Mouse (Mus musculus) neural tube, embryonic 12.5 days (tissue): ENCODE measurements around the gene Olfr1532-ps1. TPM values are rescaled to one million over a fixed set of nuclear protein-coding genes. Genes with fewer than 3 reads are reported as not detected.
"Not testable (repeated sequence)": the region's sequence is repeated elsewhere in the genome, so short reads cannot be mapped to it uniquely, and the experiment has no call there.

ENCODE experiments used
- ATAC-seq: fragments of 200-750 bp; cut with Nextera tagmentation; 2 replicates; pipeline ENCODE4 v1.8.0; 2017; ENCODE audit warnings: low read depth, mild to moderate bottlenecking, moderate TSS enrichment, moderate library complexity; ENCODE audit not compliant: low FRiP score
- H3K27ac ChIP-seq: fragments of 300-500 bp; sonication (generic); 2 replicates; pipeline ENCODE4 v1.5.1; 2016
- H3K27me3 ChIP-seq: fragments of 300-500 bp; sonication (generic); replicated peaks from 2 replicates; pipeline ENCODE4 v1.6.1; 2016; ENCODE audit warnings: mild to moderate bottlenecking
- H3K36me3 ChIP-seq: fragments of 300-500 bp; sonication (generic); 2 replicates; pipeline ENCODE4 v1.6.1; 2016; ENCODE audit warnings: mild to moderate bottlenecking
- H3K4me1 ChIP-seq: fragments of 300-500 bp; sonication (generic); 2 replicates; pipeline ENCODE4 v1.6.1; 2016
- H3K4me2 ChIP-seq: fragments of 300-500 bp; sonication (generic); replicated peaks from 2 replicates; pipeline ENCODE4 v1.6.1; 2016; ENCODE audit warnings: mild to moderate bottlenecking
- H3K4me3 ChIP-seq: fragments of 300-500 bp; sonication (generic); 2 replicates; pipeline ENCODE4 v1.5.1; 2016
- H3K9ac ChIP-seq: fragments of 300-500 bp; sonication (generic); 2 replicates; pipeline ENCODE4 v1.6.1; 2016; ENCODE audit warnings: mild to moderate bottlenecking
- H3K9me3 ChIP-seq: fragments of 300-500 bp; sonication (generic); 2 replicates; pipeline ENCODE4 v1.6.1; 2016; ENCODE audit warnings: mild to moderate bottlenecking
- WGBS: fragments of 180-500 bp; shearing (Covaris S2); methylation state at CpG from one replicate; pipeline ENCODE4 v1.1.7; 2016; 5-methylcytosine and 5-hydroxymethylcytosine counted together
- polyA plus RNA-seq: library from polyadenylated mRNA; unstranded; fragments of >200 nt; fragmentation: Nextera tagmentation; extraction: Ambion mirVana; gene quantifications from 2 replicates; pipeline ENCODE4 v1.2.1, GENCODE M21; 2016

Olfr1532-ps1 gene
- not detected in 2 replicates for polyA plus RNA-seq

DNA sequence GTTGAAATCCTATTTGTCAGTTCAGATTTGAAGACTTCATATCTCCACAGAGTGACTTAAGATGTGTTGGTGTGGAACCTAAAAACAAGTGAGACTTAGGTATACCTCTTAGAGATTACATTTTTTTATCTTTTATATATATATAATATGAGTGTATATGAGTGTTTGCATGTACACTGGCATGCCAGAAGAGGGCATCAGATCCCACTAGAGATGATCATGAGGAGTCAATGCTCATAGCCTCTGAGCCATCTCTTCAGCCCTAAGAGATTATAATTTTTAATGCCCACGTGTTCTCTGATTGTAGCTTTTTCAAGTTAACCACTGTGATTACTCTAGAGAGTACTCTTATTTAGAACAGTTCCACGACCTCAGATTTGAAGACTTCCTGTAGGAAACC, at the start of gene Olfr1532-ps1:
Gene Olfr1532-ps1, plus strand, starts transcription at position 326 of the 400 bp plus-strand sequence.
- Histone ChIP-seq H3K4me3 (no peak within 1 kb of the TSS), H3K4me2 (no peak within 1 kb of the TSS), H3K36me3 (no peaks in the 10 kb centered on the region), H3K27ac (no peak within 1 kb of the TSS), H3K9ac (no peak within 1 kb of the TSS), H3K27me3 (no peaks in the 10 kb centered on the region), H3K9me3 (no peaks in the 10 kb centered on the region), H3K4me1 (no peaks in the 10 kb centered on the region)
- whole genome bisulfite sequencing, result 78% methylated on average over 2 of the region's 2 CpGs
- ATAC-seq, result no peak

DNA sequence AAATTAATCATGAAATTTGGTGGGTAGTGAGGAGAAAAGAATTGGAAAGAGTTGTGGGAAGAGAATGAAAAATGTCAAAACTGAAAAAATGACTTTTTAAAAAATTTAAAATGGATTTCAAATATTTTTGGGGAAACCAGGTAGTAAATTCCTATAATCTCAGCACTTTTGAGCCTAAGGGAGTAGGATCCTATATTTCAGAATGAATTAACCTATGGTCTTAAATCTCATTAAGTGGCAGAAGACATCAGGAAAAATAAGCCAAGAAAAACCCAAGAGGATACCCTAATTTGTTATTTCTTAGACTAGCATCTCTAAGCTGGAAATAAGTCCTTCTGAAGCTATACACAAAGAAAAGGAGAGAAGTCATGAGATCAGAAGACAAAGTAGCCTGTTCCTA, 44.9 kb upstream of the Olfr1532-ps1 start, which contains the start of gene Olfr704:
Gene Olfr704, plus strand, starts transcription at position 301 of the 400 bp plus-strand sequence.
- no peak within 1 kb of the TSS for H3K4me3 ChIP-seq
- H3K4me1 ChIP-seq, result no peaks in the 10 kb centered on the region
- no peak for ATAC-seq
- H3K27ac ChIP-seq, result no peak within 1 kb of the TSS
- H3K9ac ChIP-seq, result no peak within 1 kb of the TSS
- no peaks in the 10 kb centered on the region for H3K9me3 ChIP-seq
- H3K4me2 ChIP-seq, result no peak within 1 kb of the TSS
- H3K27me3 ChIP-seq, result no peaks in the 10 kb centered on the region
- no peaks in the 10 kb centered on the region for H3K36me3 ChIP-seq

GRCm38 (mm10) chr7:106876791-106877190, 31.0 kb upstream of the Olfr1532-ps1 start, which contains the start of gene Olfr705:
TSS of gene Olfr705 (minus strand) at chr7:106876891.
- 84% methylated on average over 3 of the region's 3 CpGs for WGBS

GRCm38 (mm10) chr7:106888062-106888461, 19.7 kb upstream of the Olfr1532-ps1 start, which contains the start of gene Olfr706:
TSS of gene Olfr706 (minus strand) at chr7:106888162.
- H3K9me3 ChIP-seq, result no peaks in the 10 kb centered on the region
- no peak within 1 kb of the TSS for H3K4me3 ChIP-seq
- H3K27me3 ChIP-seq, result no peaks in the 10 kb centered on the region
- no peaks in the 10 kb centered on the region for H3K36me3 ChIP-seq
- no peak for ATAC-seq
- no peak within 1 kb of the TSS for H3K4me2 ChIP-seq
- H3K9ac ChIP-seq, result no peak within 1 kb of the TSS
- H3K4me1 ChIP-seq, result no peaks in the 10 kb centered on the region
- WGBS, result 86% methylated on average over 2 of the region's 2 CpGs
- no peak within 1 kb of the TSS for H3K27ac ChIP-seq

More at GRCm38 (mm10) chr7:106876791-106877190, 31.0 kb upstream of the Olfr1532-ps1 start, which contains the start of gene Olfr705:
- H3K9ac ChIP-seq, result no peak within 1 kb of the TSS
- no peaks in the 10 kb centered on the region for H3K4me1 ChIP-seq
- H3K36me3 ChIP-seq, result no peaks in the 10 kb centered on the region
- no peaks in the 10 kb centered on the region for H3K9me3 ChIP-seq
- no peak within 1 kb of the TSS for H3K4me3 ChIP-seq
- H3K27me3 ChIP-seq, result no peaks in the 10 kb centered on the region
- H3K27ac ChIP-seq, result no peak within 1 kb of the TSS
- H3K4me2 ChIP-seq, result no peak within 1 kb of the TSS
- ATAC-seq, result no peak

DNA sequence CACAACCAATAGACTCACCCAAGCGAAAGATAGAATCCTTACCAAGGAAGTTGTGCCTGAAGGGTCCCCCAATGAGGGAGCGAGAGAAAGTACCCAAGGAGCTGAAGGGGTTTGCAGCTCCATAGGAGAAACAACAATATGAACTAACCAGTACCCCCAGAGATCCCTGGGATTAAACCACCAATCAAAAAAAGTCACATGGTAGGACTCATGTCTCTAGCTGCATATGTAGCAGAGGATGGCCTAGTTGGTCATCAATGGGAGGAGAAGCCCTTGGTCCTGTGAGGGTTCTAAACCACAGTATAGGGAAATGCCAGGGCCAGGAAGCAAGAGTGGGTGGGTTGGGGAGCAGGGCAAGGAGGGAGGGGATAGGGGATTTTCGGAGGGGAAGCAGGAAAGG, 6.7 kb upstream of the Olfr1532-ps1 start, which contains the start of gene Olfr707:
Gene Olfr707, minus strand, starts transcription at position 101 of the 400 bp plus-strand sequence.
- H3K36me3 ChIP-seq, H3K27me3 ChIP-seq, H3K9ac ChIP-seq, H3K4me3 ChIP-seq, H3K4me1 ChIP-seq, H3K27ac ChIP-seq, H3K9me3 ChIP-seq, H3K4me2 ChIP-seq, ATAC-seq: not testable (repeated sequence)
- WGBS, result 90% methylated on average over 3 of the region's 3 CpGs

- H3K36me3 ChIP-seq, H3K4me1 ChIP-seq, H3K4me2 ChIP-seq, H3K9me3 ChIP-seq, H3K27ac ChIP-seq, H3K27me3 ChIP-seq, ATAC-seq, H3K4me3 ChIP-seq, H3K9ac ChIP-seq: not testable (repeated sequence)
- 85% methylated on average over 7 of the region's 7 CpGs for WGBS
These were observed 13.2 kb downstream of the Olfr1532-ps1 start for GRCm38 (mm10) chr7:106920961-106921360.

DNA sequence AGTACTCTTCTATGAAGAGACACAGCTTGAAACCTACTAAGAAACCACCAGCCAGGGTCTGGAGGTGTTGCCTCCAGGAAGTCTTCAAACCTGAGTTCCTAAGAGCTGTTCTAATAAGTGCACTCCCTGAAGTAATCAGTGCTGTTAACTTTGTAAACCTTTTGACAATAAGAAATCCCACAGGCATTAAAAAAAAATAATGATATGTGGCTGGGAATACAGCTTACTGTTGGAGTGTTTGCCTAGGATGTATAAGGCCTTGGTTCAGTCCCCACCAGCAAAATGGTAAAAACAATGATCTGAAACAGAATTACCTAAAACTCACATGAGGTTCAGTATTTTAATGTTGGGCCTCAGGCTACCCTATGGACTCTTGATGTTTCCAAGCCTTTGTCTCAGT, 24.3 kb downstream of the Olfr1532-ps1 start, which contains the start of gene Olfr709-ps1:
Gene Olfr709-ps1, minus strand, starts transcription at position 101 of the 400 bp plus-strand sequence.
- ATAC-seq, result no peak

DNA sequence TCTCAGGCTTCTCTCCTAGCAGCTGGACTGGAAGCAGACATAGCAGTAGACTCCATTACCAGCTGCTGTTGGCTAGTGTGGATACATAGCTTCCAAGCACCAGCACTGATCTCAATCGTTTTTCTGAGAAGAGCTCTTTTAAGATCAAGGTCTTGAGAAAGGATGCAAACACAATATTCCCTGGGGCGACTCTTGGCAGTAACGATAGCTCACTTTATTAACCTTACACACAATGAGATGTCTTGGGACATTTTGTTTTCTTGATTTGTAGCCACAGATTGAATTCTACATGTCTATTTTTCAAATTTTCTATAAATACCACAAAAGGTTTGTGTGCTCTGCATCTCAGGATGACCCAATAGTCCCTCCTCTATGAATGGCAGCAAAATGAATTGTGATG, 40.4 kb downstream of the Olfr1532-ps1 start, which contains the start of gene Olfr710:
Gene Olfr710, minus strand, starts transcription at position 101 of the 400 bp plus-strand sequence.
- no peak for ATAC-seq
- no peaks in the 10 kb centered on the region for H3K27me3 ChIP-seq
- no peak within 1 kb of the TSS for H3K27ac ChIP-seq
- WGBS, result 75% methylated on average over 3 of the region's 3 CpGs
- H3K9ac ChIP-seq, result no peak within 1 kb of the TSS
- H3K4me3 ChIP-seq, result no peak within 1 kb of the TSS
- H3K36me3 ChIP-seq, result no peaks in the 10 kb centered on the region
- H3K4me2 ChIP-seq, result no peak within 1 kb of the TSS
- H3K9me3 ChIP-seq, result no peaks in the 10 kb centered on the region
- no peaks in the 10 kb centered on the region for H3K4me1 ChIP-seq

More for the DNA sequence above, 24.3 kb downstream of the Olfr1532-ps1 start, which contains the start of gene Olfr709-ps1:
- Histone ChIP-seq H3K9me3 (no peaks in the 10 kb centered on the region), H3K9ac (no peak within 1 kb of the TSS), H3K4me2 (no peak within 1 kb of the TSS), H3K4me1 (no peaks in the 10 kb centered on the region), H3K27ac (no peak within 1 kb of the TSS), H3K36me3 (no peaks in the 10 kb centered on the region), H3K4me3 (no peak within 1 kb of the TSS), H3K27me3 (no peaks in the 10 kb centered on the region)

GRCm38 (mm10) chr7:106963837-106964236, 56.0 kb downstream of the Olfr1532-ps1 start, which contains the start of gene Olfr6:
TSS of gene Olfr6 (minus strand) at chr7:106963937.
- H3K36me3 ChIP-seq, result no peaks in the 10 kb centered on the region
- H3K27me3 ChIP-seq, result no peaks in the 10 kb centered on the region
- H3K4me2 ChIP-seq, result no peak within 1 kb of the TSS
- no peak within 1 kb of the TSS for H3K27ac ChIP-seq
- H3K4me1 ChIP-seq, result no peaks in the 10 kb centered on the region
- H3K4me3 ChIP-seq, result no peak within 1 kb of the TSS
- no peak within 1 kb of the TSS for H3K9ac ChIP-seq
- no peak for ATAC-seq
- WGBS, result 84% methylated on average over 1 of the region's 1 CpGs
- no peaks in the 10 kb centered on the region for H3K9me3 ChIP-seq

Other genes with a start within 250 kb of the Olfr1532-ps1 start
- gene Olfr693, start 227.4 kb upstream of the Olfr1532-ps1 start, polyA plus RNA-seq, result not detected in 2 replicates
- not detected in 2 replicates for gene Olfr694, start 216.2 kb upstream of the Olfr1532-ps1 start, polyA plus RNA-seq
- gene Olfr695, start 191.6 kb upstream of the Olfr1532-ps1 start, polyA plus RNA-seq, result not detected in 2 replicates
- not detected in 2 replicates for gene Olfr697, start 165.6 kb upstream of the Olfr1532-ps1 start, polyA plus RNA-seq
- gene Olfr698, start 152.6 kb upstream of the Olfr1532-ps1 start, polyA plus RNA-seq, result not detected in 2 replicates
- gene Olfr699, start 114.8 kb upstream of the Olfr1532-ps1 start, polyA plus RNA-seq, result not detected in 2 replicates
- not detected in 2 replicates for gene Olfr700, start 99.2 kb upstream of the Olfr1532-ps1 start, polyA plus RNA-seq
- gene Olfr701, start 93.9 kb upstream of the Olfr1532-ps1 start, polyA plus RNA-seq, result not detected in 2 replicates
- not detected in 2 replicates for gene Olfr702, start 74.1 kb upstream of the Olfr1532-ps1 start, polyA plus RNA-seq
- gene Olfr703, start 64.6 kb upstream of the Olfr1532-ps1 start, polyA plus RNA-seq, result not detected in 2 replicates
- not detected in 2 replicates for gene Olfr704, start 44.8 kb upstream of the Olfr1532-ps1 start, polyA plus RNA-seq
- gene Olfr705, start 31.1 kb upstream of the Olfr1532-ps1 start, polyA plus RNA-seq, result not detected in 2 replicates
- not detected in 2 replicates for gene Olfr706, start 19.8 kb upstream of the Olfr1532-ps1 start, polyA plus RNA-seq
- gene Olfr707, start 6.8 kb upstream of the Olfr1532-ps1 start, polyA plus RNA-seq, result not detected in 2 replicates
- gene Olfr709-ps1, start 24.2 kb downstream of the Olfr1532-ps1 start, polyA plus RNA-seq, result not detected in 2 replicates
- not detected in 2 replicates for gene Olfr710, start 40.3 kb downstream of the Olfr1532-ps1 start, polyA plus RNA-seq
- not detected in 2 replicates for gene Olfr6, start 55.9 kb downstream of the Olfr1532-ps1 start, polyA plus RNA-seq
- gene Olfr711, start 67.5 kb downstream of the Olfr1532-ps1 start, polyA plus RNA-seq, result not detected in 2 replicates
- gene Olfr2, start 98.1 kb downstream of the Olfr1532-ps1 start, polyA plus RNA-seq, result not detected in 2 replicates
- not detected in 2 replicates for gene Olfr713, start 123.2 kb downstream of the Olfr1532-ps1 start, polyA plus RNA-seq
- not detected in 2 replicates for gene Olfr714, start 163.0 kb downstream of the Olfr1532-ps1 start, polyA plus RNA-seq
- gene Olfr17, start 185.2 kb downstream of the Olfr1532-ps1 start, polyA plus RNA-seq, result not detected in 2 replicates
- gene Olfr715b, start 202.4 kb downstream of the Olfr1532-ps1 start, polyA plus RNA-seq, result not detected in 2 replicates
- not detected in 2 replicates for gene Olfr715, start 223.1 kb downstream of the Olfr1532-ps1 start, polyA plus RNA-seq
- gene Olfr716, start 230.3 kb downstream of the Olfr1532-ps1 start, polyA plus RNA-seq, result not detected in 2 replicates